Mouse (Mus musculus) layer of hippocampus, postnatal 36 days (tissue): ENCODE results near the gene Prom1. TPM values are rescaled to one million over a fixed set of nuclear protein-coding genes. Genes with fewer than 3 reads are reported as not detected.

Experiments used
- DNase-seq, 2 experiments: peaks; one replicate each; pipeline ENCODE4 v3.0.0; 2022
- total RNA-seq, 2 experiments: library from RNA; stranded (reverse); gene quantifications; 2 replicates each; pipeline ENCODE4 v1.2.3; 2021

The Prom1 gene
- total RNA-seq, 2 experiments from 2014 or later: 19.1 to 20.8 TPM

DNA sequence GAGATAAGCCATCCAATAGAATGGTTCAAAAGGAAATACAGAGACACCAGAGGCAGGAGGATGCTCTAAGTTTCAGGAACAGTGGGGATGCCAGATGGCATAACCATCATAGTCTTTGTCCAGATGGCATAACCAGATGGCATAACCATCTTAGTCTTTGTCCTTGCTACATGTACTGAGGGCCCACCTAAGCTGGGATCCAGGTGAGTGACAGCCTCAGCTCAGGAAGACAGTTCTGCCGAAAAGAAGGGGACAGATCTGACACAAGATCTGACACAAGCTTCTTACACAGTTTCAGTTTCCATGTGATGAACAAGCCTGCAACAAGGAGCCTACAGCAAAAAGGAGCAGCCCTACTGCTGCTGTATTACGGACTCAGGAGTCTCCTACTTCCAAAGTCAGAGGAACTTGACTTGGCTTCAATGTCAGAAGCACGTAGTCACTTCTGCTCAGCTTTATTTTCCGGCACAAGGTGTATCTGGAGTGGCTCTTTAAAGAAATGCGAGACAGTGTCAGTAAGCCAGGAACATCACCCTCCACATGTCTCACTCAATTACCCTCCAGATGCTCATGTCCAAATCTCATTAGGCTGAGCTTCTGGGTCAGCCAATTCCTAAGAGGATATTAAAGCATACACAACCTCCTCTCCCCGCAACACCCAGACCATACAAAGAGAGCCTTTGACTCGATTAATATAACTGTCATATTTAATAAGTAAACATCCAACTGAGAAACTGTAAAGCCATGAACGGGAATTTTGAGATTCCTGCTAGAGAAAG lies 21.4 kb downstream of the Prom1 start:
- no peak for DNase-seq

DNA sequence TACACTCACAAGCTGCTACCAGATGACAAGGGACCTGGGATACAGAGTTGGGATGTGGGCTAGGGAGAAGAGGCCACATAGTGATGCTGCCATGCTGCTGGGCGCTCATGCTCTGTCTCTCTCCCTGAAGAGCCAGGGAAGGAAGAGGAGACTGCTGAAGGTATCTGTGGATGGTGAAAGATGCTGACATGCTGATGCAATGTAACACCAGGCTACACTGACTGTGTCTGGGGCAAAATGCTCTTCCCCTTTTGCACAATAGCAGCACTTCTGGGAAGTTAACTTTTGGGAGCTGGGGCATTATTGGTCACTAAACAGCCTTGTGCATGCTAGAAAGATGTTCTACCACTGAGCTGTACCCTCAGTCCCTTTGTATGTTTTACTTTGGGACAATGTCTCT lies 26.4 kb downstream of the Prom1 start:
- no peak for DNase-seq

DNA sequence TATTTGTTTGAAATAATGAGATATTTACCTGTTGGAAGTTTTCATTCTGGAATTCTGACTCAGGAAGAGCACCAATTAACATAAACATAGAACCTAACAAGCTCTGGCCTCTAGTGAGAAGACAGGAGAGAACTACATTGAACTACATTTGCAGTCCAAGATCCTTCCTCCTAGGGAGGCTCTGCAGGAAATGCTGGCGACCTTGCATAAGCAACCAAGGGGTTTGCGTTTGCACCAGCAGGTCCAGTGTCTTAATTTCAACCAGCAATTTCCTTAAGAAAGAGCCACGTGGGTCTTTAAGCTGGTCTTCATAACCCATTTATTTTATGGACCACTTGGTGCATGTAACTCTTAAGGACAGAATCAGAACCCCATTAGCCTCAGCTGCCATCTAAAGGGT lies 28.2 kb downstream of the Prom1 start:
- no peak for DNase-seq

DNA sequence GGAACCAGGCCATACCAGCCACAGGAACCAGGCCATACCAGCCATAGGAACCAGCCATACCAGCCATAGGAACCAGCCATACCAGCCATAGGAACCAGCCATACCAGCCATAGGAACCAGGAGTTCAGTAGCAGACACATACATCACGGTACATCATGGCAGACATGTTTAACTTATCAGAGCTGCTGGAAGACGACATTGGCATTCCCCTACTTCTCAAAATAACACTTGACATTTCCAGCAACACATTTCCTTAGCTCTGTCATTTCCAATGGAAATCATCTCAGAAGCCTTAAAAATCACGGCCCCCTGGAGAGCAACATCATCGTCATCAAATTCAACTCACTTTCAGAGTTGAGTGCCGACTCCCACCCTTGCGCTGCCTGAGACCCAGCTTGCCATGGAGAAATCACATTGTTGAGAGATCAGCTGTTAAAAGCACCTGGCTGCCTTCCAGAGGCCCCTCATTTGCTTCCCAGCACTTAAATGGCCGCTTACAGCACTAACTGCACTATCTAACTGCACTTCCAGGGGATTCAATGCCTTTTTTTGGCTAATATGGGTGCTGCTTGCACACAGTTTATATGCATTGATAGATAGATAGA lies 31.2 kb downstream of the Prom1 start:
- DNase-seq: no peak

DNA sequence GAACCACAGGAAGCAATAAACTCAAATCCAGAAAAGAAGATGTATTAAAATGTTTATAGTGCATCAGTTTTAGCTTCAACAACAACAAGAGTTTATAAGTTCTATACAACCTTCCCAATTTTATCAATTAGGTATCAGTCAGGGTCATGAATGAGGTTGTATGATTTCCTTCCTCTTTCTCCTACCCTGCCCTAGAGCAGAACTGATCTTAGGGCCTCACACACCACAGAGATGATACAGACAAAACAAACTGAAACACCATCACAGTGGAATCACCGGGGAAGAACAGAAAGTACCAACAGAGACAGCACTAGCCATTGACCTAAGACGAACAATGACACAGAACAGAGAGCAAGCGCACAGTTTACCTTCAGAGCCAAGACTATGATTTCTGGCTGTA lies 43.6 kb downstream of the Prom1 start:
- no peak for DNase-seq

DNA sequence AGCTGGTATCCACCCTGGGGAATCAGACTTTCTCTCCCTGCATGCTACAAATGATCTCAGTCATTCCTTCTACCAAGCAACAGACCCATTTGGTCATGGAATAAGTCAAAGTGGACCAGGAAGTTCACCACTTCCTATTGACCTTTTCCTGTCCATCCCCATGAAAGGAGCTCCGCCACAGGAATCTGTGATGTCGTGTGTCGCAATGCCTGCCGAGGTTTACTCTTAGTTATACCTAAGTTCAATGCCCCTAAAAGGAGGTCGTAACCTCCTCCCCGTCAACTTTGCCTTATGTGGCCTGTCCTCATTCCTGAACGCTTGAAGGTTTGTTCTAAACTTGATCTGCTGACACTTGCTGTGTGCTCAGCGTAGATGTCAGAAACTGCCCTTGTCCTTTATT lies 51.6 kb downstream of the Prom1 start:
- no peak for DNase-seq

DNA sequence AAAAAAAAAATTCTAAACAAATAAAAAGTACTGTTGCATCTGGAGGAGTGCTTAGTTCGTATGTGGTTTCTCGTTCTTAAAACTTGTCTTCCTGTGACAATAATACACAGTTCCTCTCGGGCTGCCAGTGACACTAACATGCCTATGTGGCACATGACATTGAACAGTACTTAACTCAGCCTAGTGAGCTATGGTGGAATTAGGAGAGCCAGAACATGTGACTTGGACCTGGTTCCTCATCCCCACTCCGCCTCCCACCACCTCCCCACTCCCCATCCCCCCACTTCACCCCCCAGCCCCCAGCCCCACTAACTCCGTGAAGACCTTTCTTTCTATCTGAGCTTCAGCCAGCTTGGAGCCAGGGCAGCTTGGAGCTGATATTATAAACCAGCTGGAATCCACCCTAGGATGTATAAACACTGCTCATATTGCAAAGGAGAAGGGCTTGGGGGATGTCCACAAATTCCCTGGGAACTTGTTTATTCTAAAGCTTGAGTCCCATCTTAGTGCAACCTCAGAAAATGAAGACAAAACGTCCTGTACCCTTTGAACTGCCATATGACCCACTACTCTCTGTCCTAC lies 52.3 kb downstream of the Prom1 start:
- DNase-seq: no peak

DNA sequence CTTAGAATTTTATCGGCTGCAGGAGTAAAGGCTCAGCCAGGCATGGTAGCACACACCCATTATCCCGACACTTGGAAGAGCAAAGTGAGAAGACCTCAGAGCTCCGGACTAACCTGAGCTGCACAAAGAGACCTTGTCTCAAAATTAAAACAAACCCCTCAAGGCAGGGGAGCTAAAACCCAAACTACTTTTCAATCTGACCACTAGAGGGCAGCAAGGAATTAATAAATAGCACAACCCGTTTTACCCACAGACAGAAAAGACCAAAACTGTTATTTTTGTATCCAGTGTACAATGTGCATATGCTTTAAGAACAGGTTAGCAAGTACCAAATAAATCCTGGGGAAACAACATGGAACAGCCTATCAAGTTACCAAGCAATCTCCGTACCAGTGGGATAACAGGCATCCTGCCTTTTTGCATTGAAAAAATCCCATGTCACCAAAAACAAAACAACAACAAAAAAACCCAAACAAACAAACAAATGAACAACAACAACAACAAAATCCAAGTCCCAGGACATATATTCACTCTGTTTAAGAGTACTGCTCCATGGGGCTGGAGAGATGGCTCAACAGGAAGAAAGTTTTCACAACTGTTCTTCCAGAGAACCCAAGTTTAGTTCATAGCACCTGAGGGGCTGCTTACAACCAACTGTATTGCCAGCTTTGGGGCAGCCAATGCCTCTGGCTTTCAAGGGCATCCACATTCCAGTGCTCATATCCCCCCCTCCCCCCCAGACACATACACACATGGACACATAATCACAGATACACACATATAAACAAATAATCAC lies 53.1 kb downstream of the Prom1 start:
- DNase-seq: no peak

DNA sequence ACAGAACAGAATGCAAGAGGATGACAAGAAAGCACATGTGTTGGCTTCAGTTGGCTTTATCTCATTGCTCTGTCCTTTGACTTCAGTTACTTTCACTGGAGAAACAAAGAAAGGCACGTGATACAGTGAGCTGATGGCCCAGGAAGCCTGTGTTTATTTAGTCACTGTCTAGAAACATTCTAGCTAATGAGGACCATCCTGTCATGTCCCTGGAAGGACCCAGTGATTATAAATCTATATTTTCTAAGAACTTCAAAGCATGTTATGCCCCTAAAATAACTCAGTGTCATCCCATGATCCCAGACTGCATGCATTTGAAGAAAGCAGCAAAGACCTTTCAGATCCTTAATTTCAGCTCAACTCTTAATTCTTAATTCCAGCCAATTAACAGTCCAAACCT lies 60.1 kb downstream of the Prom1 start:
- DNase-seq: no peak

DNA sequence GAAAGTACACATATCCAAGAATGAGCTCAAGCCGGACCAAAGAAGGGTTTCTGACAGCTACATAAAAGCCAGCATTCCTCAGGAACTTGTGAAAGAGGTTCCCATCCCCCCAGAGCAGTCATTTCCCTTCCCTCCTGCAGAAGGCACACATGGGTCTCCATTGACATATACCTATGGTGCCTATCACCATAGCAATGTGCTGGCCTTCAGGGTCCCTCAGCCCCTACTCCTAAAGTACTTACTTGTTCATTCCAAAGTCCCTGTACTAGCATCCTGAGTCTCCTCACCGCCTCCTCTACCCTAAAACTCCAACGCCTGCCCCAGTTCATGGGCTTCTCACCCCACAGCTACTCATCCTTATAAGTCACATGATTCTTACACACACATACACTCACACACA lies 60.8 kb downstream of the Prom1 start:
- no peak for DNase-seq

DNA sequence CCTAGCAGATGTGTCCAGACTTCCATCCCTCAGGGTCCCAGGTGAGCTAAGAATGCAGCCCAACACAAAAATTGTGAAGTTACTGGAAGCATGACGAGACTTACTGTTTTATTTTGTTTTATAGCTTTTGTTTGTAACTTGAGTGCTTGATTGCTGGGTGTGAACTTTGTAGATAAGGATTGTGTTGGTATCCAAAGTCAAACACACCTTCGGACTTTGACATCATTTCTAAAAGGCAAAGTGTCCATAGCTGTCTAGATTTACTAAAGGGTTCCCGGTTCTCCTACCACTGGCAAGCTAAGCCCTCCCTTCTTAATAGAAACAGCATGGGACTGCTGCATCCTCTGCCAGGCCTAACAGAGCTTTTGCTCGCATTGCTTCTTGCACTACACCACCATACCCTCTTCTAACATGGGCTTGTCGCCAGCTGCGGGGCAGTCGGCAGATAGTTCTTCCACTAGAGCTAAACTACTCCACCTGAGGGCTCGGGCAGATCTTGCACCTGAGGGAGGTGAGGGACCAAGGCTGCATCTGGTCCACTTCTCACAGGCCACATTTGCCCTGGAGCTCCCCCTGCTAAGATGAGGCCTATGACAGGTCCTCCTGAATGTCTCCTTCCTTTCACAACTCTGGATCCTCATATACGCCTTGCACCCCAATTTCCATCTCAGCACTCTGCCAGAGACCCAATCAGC lies 103.4 kb downstream of the Prom1 start:
- no peak for DNase-seq

DNA sequence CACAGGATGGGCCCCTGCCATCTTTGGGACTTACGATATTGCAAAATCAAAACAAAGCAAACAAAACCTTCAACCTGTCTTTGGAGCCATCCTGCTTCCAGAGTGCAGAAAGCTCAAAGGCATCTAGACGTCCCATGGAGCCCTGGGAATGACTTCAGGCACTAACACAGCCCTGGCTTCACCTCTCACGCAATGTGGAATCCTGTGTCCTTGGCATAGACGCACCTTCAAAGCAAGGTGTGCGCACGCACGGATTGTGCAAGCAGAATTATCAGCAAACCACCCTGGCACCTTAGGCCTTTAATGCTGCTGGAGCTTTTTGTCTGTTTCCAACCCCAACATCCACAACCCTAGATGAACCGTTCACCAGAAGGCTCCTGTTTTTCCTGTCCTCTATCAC lies 104.2 kb downstream of the Prom1 start:
- no peak for DNase-seq

DNA sequence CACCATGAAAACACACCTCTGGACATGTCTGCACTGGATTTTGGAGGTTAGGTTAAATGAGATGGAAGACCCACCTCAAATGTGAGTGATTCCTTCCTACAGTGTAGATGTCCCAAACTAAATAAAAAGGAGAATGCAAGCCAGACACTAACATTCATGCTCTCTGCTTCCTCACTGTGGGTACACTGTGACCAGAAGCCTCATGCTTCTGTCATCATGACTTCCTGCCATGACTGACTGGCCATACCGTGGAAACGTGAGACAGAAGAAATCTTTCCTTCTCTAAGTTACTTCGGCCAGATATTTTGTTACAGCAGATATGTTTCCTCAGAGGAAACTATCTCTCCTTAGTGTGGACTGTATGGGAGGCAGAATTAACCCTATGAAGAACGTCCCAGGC lies 105.7 kb downstream of the Prom1 start:
- DNase-seq: no peak

DNA sequence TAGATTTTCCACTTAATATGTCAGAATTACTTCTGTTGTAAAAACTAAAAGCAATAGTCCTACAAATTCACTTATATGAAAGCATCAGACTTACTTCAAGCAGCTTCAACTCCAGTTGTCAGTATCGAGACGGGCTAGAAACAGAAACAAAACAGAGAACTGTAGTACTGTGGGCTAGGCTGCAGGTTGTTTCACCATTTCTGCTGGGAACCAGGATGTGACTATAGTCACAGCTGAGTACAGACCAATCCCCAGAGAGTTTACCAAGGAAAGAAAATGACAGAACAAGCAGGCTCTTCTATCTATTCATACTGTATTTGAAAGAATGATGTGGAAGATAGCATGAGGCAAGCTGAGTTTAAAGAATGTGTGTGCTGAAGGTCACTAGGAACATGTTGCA lies 106.9 kb downstream of the Prom1 start:
- no peak for DNase-seq

DNA sequence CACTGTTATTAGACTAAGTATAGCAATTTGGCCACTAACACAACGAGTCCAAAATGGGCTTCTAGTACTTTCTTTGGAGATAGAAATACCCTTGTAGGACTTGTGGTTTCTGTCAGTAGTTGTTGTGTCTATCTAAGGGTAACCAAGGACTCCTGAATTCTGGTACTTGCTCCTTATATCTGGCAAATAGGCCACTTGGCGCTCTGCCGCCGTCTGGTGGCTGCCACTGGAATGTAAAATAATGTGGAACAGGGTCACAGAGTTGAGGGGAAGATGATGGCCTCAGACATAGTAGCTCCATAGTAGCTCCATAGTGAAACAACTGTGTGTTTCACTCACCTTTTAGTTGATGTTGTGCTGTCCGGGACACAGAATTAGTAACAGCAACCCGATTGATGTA lies 111.5 kb downstream of the Prom1 start:
- peak; percentile 6 to 19 for DNase-seq

DNA sequence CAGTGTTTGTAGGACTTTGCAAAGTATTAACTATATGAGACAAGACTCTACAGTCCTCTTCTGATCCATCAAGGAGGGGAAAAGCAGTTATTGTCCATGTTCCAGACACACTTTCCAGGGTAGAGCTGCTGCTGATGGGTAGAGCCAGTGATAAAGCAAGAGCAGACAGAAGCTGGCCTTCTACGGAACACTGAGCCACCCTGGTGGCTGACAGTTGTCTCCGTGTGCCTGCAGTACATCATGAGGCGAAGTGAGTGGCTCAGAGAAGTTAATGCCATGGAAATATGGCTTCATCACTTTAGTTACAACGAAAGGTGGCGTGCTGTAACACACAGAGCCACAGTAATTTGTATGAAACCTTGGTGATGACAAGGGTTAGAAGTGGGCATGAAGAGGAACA lies 112.8 kb downstream of the Prom1 start:
- DNase-seq: no peak

DNA sequence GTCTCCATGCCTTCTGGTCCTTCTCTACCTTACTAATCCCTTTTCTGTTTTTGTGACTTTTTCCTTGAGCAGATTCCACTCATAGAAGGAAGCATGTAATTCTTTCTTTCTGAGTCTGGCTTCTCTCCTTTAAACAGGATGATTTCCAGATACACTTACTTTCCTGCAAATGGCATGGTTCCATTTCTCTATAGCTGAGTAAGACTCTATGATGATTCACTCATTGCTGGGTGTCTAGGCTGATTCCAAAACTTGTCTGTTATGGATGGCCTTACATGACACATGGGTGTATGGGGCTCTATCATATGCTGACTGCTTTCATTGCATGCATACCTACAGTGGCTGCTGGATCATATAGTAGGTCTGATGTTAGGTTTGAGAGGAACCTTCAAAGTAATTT lies 115.6 kb downstream of the Prom1 start:
- no peak for DNase-seq

DNA sequence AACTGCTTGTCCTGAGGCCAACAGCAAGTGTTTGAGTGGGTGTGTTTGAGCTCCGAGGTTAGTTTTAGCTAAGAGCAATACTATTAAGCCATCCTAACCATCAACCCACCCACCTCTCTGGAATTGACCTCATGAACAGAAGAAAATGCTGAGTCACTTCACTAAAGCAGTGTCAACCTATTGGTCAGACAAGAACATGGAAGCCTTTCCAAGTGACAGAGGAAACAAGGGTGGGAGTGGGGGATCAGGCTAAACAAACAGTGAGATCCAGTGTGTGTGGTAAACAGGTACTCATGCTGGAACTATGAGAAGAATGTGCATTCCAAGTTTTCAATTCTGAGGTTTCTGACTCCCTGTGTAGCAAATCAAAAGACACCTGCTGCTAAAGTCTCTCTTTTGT lies 118.9 kb downstream of the Prom1 start:
- no peak for DNase-seq

DNA sequence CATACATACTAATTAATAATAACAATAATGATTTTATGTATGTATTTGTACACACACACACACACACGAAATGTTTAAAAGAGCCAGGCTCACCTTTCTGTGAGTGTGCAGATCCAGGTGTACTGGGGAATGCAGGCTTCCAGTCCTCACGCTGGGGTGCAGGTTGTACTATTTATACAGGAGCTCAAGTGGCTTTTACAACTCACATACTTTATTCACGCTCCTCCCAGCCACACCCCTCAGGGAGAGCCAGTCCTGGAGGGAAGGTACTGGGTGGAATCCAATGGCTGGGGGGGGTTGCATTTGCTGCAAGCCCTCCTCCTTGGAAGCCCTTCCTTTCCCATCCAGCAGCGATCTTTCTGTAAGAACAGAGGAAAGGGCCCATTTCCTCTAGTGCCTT lies 120.2 kb downstream of the Prom1 start, which contains the start of gene Fgfbp1:
TSS of gene Fgfbp1 (minus strand) at position 160 of the 400 bp plus-strand sequence.
- no peak for DNase-seq

DNA sequence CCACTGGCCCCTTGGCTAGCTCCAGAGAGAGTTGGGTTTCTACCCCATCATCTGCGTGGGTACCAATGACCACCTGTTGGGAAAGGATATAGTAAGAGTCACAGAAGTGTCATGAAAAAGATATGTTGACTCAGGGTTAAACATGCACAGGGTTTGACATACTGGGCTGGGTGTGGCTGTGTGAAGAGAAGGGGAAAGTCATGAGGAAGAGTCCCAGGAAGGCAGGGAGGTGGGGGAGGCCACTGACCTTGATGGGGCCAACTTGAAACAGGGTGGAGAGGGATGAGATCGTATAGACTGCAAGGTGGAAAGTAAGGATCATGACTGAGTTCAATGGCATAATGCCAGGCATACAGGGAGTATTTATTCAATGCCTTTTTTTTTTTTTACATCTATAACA lies 121.4 kb downstream of the Prom1 start:
- DNase-seq: no peak

DNA sequence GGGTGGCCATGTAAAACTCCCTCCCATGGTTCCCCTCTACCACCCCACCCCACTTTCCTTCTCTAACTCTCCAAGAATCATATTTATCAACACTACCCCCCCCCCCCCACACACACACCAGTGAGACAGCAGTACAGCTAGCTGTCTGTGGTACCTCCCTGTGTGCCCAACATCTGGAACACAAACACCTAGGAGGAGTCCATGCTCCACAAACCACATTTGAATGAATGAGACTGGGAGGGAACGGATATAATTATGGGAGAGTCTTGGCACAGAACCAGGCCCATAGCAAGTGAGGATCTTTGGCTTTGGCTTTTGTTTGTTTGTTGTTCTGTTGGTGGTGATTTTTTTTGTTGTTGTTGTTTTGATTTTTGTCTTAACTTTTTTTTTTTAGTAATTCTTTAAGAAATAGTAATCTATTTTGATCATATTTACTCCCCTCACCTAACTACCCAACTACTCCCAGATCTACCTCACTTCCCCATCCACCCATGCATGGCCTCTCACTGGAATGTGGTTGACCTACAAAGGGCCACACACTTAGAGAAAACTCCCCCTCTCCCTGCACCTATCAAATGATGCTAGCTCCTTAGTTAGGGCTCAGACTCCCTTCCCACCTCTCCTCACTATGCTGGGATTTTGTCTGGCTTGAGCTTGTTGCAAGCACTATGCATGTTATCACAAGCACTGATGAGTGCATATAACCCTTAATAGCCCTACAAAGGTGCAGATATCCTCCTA lies 124.8 kb downstream of the Prom1 start:
- no peak for DNase-seq

DNA sequence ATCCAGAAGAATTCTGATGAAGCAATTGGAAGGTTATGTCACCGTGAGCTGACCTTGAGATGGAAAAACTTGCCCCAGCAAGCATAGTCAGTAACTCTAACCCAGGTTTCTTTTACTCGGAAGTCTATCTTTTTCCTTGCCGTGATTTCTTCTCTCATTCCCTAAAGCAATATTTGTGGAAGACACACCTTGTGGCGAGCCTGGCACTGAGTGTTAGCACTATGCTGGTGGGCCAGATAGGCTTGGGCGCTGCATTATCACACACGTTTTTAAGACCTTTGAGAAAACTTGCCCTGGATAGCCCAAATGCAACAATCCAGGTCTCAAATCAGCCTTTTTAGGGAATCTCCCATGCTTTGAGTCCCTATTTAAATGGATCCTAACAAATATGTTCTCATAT lies 127.7 kb downstream of the Prom1 start:
- DNase-seq: no peak
